Mouse (Mus musculus): Measurements from ENCODE around the gene Klhl26. TPM values are rescaled to one million over a fixed set of nuclear protein-coding genes. Genes with fewer than 3 reads are reported as not detected.

The Klhl26 gene
- polyA plus RNA-seq (2012; rRNA removed): 21.7 and 29.7 TPM in 2 replicates

DNA sequence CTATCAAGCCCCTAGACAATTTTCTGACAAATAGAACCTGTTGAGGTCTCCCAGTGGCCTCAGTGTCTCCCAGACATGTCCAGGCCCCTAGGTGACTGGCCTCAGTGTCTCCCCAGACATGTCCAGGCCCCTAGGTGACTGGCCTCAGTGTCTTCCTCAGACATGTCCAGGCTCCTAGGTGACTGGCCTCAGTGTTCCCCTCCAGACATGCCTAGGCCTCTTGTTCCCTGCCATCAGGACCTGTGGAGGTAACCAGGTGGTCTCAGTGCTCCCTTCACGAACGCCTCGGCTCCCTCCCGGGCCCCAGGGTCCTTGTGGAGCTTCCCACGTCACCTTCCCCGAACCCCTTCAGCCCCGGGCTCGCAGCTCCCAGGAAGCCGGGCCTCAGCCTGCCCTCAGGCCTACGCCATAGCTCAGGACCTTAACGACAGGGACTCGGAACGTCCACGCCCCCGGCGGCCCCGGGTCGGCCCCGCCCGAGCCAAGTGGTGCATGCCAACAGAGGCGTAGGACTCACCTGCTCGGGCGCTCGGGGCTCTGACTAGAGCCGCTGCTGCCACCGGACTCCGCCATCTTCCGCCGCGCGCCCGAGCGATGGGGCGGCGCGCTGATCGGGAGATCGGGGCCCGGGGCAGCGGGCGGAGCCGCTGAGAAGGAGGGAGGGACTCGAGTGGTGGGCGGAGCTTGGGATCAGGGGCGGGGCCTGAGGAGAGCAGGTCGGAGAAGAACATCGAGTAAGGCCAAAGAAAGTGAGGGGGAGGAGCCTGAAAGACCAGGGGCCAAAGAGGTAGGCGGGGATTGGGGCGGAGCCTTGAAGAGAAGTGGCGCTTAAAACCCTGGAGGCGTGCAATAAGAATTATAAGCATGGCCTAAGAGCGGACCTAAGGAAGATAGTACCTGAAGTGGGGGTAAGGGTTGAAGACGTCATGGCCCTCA is at the start of gene Klhl26:
Gene Klhl26, minus strand, starts transcription at position 636 of the 936 bp plus-strand sequence.

DNA sequence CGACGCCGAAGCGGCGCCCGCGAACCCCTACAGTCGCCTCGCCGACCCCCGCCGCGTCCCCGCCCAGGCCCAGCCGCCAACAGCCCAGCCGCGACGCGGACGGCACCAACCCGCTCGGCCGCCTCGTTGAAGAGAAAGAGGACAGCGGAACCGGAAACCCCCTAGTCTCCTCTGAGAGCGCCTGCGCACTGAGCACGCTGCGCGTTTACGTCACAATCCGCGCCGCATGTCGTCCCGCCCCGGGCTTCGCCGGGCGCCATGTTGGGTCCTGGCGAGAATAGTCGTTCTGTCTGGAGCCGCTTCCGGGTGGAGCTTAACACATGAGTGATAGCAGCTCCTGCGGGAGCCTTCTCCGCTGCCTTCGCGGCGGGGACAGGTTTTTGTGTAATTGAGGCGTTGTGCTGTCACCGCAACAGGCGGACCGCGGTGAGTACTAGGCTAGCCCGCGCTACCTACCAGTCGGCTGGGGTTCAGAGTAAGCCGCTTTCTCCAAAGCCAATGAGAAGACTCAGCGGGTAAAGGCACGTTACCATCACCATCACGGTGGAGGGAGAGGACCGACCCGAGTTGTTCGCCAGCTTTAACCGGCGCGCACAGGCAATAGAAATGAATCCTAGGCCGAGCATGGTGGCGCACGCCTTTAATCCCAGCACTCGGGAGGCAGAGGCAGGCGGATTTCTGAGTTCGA is 33.6 kb upstream of the Klhl26 start, which contains the start of gene Uba52:
Gene Uba52, minus strand, starts transcription at position 574 of the 688 bp plus-strand sequence.

DNA sequence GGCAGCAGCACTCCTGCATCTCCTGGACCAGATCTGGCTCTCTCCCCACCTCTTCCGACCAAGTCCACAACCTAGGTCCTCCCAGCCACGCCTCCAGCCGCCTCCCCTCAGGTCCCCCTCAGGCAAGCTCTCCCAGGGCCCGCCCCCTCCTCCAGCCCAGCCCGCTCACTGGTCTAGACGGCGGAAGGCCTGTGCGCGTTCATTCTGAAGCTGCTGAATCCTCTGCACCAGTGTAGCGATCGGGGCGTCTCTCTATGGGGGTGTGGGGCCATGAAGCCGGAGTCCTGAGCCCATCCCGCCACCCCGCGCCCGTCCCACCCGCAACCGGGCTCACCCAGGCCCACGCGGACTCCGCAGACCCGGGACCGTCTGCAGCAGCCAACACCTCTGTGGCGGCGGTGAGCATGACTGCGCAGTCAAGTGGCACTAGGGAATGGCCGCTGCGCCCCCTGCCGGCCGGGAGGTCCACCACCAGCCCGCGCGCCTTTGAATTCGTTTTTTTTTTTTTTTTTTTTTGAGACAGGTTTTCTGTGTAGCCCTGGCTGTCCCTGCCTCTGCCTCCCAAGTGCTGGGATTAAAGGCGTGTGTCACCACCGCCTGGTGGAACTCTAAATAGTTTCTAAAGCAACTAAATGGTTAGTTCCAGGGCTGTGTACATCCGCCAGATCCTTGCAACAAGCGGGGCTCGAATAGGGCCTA is 29.7 kb upstream of the Klhl26 start, which contains the start of gene Rex1bd:
Gene Rex1bd, minus strand, starts transcription at position 425 of the 699 bp plus-strand sequence.

GRCm38 (mm10) chr8:70492664-70493640 is 16.2 kb upstream of the Klhl26 start, which contains the start of gene Crlf1:
TSS of gene Crlf1 (plus strand) at chr8:70493158.

GRCm38 (mm10) chr8:70486941-70487520 is 10.3 kb upstream of the Klhl26 start, which contains the start of gene Tmem59l:
TSS of gene Tmem59l (minus strand) at chr8:70487358.

DNA sequence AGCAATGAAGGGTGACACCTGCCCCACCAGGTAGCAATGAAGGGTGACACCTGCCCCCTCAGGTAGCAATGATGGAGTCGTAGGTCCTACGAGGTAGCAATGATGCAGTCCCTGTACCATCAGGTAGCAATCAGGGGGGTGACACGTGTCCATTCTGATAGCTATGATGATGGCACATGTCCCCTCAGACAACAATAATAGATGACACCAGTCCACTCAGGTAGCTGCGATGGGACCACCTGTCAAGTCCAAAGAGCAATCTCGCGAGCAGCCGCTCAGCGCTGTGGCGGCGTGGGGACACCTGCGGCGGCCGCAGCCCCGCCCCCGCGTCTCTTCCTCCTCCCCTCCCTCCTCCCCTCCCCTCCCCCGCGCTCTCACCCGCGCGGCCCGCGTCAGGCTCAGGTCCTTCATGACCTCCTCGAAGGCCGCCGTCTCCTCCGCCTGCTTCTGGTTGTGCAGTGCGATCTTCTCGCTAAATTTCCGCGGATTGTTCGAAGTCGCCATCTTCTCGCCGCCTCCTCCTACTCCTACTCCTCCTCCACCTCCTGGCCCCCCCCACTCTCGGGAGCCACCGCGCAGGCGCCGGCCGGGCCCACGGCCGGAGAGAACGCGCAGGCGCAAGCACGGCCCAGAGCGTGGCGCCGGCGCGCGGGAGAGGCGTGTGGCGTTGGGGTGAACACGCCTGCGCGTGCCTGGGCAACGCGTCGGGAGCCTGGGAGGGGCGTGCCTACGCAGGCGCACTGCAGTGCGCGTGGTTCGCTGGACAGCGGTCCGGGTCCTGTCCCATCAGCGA is 37.5 kb downstream of the Klhl26 start, which contains the start of gene Crtc1:
Gene Crtc1, minus strand, starts transcription at position 525 of the 793 bp plus-strand sequence.

Other genes starting within 250 kb of the Klhl26 start
- gene Sugp2, start 242.7 kb downstream of the Klhl26 start, polyA plus RNA-seq (2012; rRNA removed): 79.3 and 93.7 TPM in 2 replicates
- gene Armc6, start 242.5 kb downstream of the Klhl26 start, polyA plus RNA-seq (2012; rRNA removed): 34.0 and 35.4 TPM in 2 replicates
- 117 and 118 TPM in 2 replicates for gene Homer3, start 194.1 kb downstream of the Klhl26 start, polyA plus RNA-seq (2012; rRNA removed)
- 54.6 and 70.9 TPM in 2 replicates for gene Ddx49, start 174.5 kb downstream of the Klhl26 start, polyA plus RNA-seq (2012; rRNA removed)
- gene Cope, start 174.4 kb downstream of the Klhl26 start, polyA plus RNA-seq (2012; rRNA removed): 214 and 227 TPM in 2 replicates
- gene Cers1, start 161.2 kb downstream of the Klhl26 start, polyA plus RNA-seq (2012; rRNA removed): 6.7 and 8.8 TPM in 2 replicates
- 3.1 and 7.7 TPM in 2 replicates for gene Gdf1, start 147.2 kb downstream of the Klhl26 start, polyA plus RNA-seq (2012; rRNA removed)
- gene Upf1, start 123.7 kb downstream of the Klhl26 start, polyA plus RNA-seq (2012; rRNA removed): 39.3 and 42.0 TPM in 2 replicates
- 0.28 and 0.31 TPM in 2 replicates for gene Comp, start 103.4 kb downstream of the Klhl26 start, polyA plus RNA-seq (2012; rRNA removed)
- 17.0 and 25.5 TPM in 2 replicates for gene Crtc1, start 37.4 kb downstream of the Klhl26 start, polyA plus RNA-seq (2012; rRNA removed)
- gene Tmem59l, start 10.4 kb upstream of the Klhl26 start, polyA plus RNA-seq (2012; rRNA removed): 6.5 and 11.6 TPM in 2 replicates
- 1.8 and 19.1 TPM in 2 replicates for gene Crlf1, start 16.2 kb upstream of the Klhl26 start, polyA plus RNA-seq (2012; rRNA removed)
- gene Rex1bd, start 29.8 kb upstream of the Klhl26 start, polyA plus RNA-seq (2012; rRNA removed): 128 and 152 TPM in 2 replicates
- 1,236 and 2,029 TPM in 2 replicates for gene Uba52, start 33.8 kb upstream of the Klhl26 start, polyA plus RNA-seq (2012; rRNA removed)
- gene Fkbp8, start 50.8 kb upstream of the Klhl26 start, polyA plus RNA-seq (2012; rRNA removed): 333 and 368 TPM in 2 replicates
- gene Kxd1, start 51.0 kb upstream of the Klhl26 start, polyA plus RNA-seq (2012; rRNA removed): 45.2 and 45.4 TPM in 2 replicates
- 18.0 and 24.2 TPM in 2 replicates for gene Ell, start 62.5 kb upstream of the Klhl26 start, polyA plus RNA-seq (2012; rRNA removed)
- 87.0 and 171 TPM in 2 replicates for gene Isyna1, start 117.4 kb upstream of the Klhl26 start, polyA plus RNA-seq (2012; rRNA removed)
- gene Ssbp4, start 131.9 kb upstream of the Klhl26 start, polyA plus RNA-seq (2012; rRNA removed): 81.3 and 117 TPM in 2 replicates
- gene Lrrc25, start 139.2 kb upstream of the Klhl26 start, polyA plus RNA-seq (2012; rRNA removed): 0.88 and 1.00 TPM in 2 replicates
- gene Gdf15, start 155.5 kb upstream of the Klhl26 start, polyA plus RNA-seq (2012; rRNA removed): 0.32 and 0.54 TPM in 2 replicates
- gene Pgpep1, start 183.4 kb upstream of the Klhl26 start, polyA plus RNA-seq (2012; rRNA removed): 61.8 and 88.1 TPM in 2 replicates
- 217 and 299 TPM in 2 replicates for gene Lsm4, start 196.3 kb upstream of the Klhl26 start, polyA plus RNA-seq (2012; rRNA removed)
- gene Jund, start 222.0 kb upstream of the Klhl26 start, polyA plus RNA-seq (2012; rRNA removed): 179 and 228 TPM in 2 replicates
- gene Iqcn, start 226.5 kb upstream of the Klhl26 start, polyA plus RNA-seq (2012; rRNA removed): 0.04 and 0.05 TPM in 2 replicates
- gene Gm3336, start 241.6 kb upstream of the Klhl26 start, polyA plus RNA-seq (2012; rRNA removed): 0.06 TPM in 1 of 2 replicates, not detected in the other
- gene Pde4c, start 246.8 kb upstream of the Klhl26 start, polyA plus RNA-seq (2012; rRNA removed): 0.82 and 0.89 TPM in 2 replicates